Mouse (Mus musculus) brain, embryonic 18.5 days (tissue): Measurements from ENCODE around the gene Fut9.

Source experiments
- DNase-seq: peaks from one replicate; pipeline ENCODE4 v3.0.0-alpha.2; 2012; ENCODE audit warnings: low read depth, low spot score

Gene Fut9

GRCm38 (mm10) chr4:25799476-25800283 lies at the start of gene Fut9:
TSS of gene Fut9 (minus strand) at chr4:25800244.
- peak; percentile 84 for DNase-seq

GRCm38 (mm10) chr4:25815783-25816182 lies 15.7 kb upstream of the Fut9 start:
- DNase-seq: no peak

- DNase-seq: no peak
Observed at GRCm38 (mm10) chr4:25813340-25813739, 13.3 kb upstream of the Fut9 start.

GRCm38 (mm10) chr4:25810058-25810457 lies 10.0 kb upstream of the Fut9 start:
- no peak for DNase-seq

GRCm38 (mm10) chr4:25801751-25802150 lies 1.7 kb upstream of the Fut9 start:
- DNase-seq: no peak

GRCm38 (mm10) chr4:25800284-25800616 lies 206 bp upstream of the Fut9 start:
- no peak for DNase-seq

GRCm38 (mm10) chr4:25799051-25799475 lies 981 bp downstream of the Fut9 start:
- no peak for DNase-seq

- DNase-seq: no peak
Observed at GRCm38 (mm10) chr4:25798412-25798811, 1.6 kb downstream of the Fut9 start.

GRCm38 (mm10) chr4:25796149-25796548 lies 3.9 kb downstream of the Fut9 start:
- no peak for DNase-seq

GRCm38 (mm10) chr4:25785276-25785675 lies 14.8 kb downstream of the Fut9 start:
- DNase-seq: no peak

GRCm38 (mm10) chr4:25768657-25769056 lies 31.4 kb downstream of the Fut9 start:
- peak; percentile 32 for DNase-seq

- no peak for DNase-seq
Observed at GRCm38 (mm10) chr4:25763091-25763490, 37.0 kb downstream of the Fut9 start.

GRCm38 (mm10) chr4:25757909-25758548 lies 42.0 kb downstream of the Fut9 start:
- no peak for DNase-seq

GRCm38 (mm10) chr4:25741553-25741952 lies 58.5 kb downstream of the Fut9 start:
- no peak for DNase-seq

GRCm38 (mm10) chr4:25738782-25739181 lies 61.3 kb downstream of the Fut9 start:
- DNase-seq: peak; percentile 42

GRCm38 (mm10) chr4:25721576-25721975 lies 78.5 kb downstream of the Fut9 start:
- no peak for DNase-seq

GRCm38 (mm10) chr4:25713907-25714306 lies 86.1 kb downstream of the Fut9 start:
- no peak for DNase-seq

GRCm38 (mm10) chr4:25684976-25685375 lies 115.1 kb downstream of the Fut9 start:
- DNase-seq: no peak

- no peak for DNase-seq
Observed at GRCm38 (mm10) chr4:25664196-25664595, 135.8 kb downstream of the Fut9 start.

GRCm38 (mm10) chr4:25661204-25661727 lies 138.8 kb downstream of the Fut9 start:
- no peak for DNase-seq

- DNase-seq: no peak
Observed at GRCm38 (mm10) chr4:25658792-25659191, 141.3 kb downstream of the Fut9 start.

- no peak for DNase-seq
Observed at GRCm38 (mm10) chr4:25651902-25652301, 148.1 kb downstream of the Fut9 start.

GRCm38 (mm10) chr4:25648107-25648506 lies 151.9 kb downstream of the Fut9 start:
- no peak for DNase-seq
